Mouse (Mus musculus): ENCODE measurements around the gene Tgif1.

GRCm38 (mm10) chr17:70806600-70806999 lies 46.7 kb downstream of the Tgif1 start:
- no peak for TF ChIP-seq POLR2A (IDR thresholded peaks at IDR 0.05; ENCODE audit: low read depth, low read length)
- TF ChIP-seq CTCF (IDR thresholded peaks at IDR 0.05; ENCODE audit: borderline replicate concordance, insufficient read depth, low read length), result no peak
